Mouse (Mus musculus) stomach, postnatal 0 days (tissue): ENCODE results near the gene Inhbe.

Experiments
- CTCF ChIP-seq: IDR thresholded peaks from 2 replicates; pipeline ENCODE4 v1.5.1; 2016; ENCODE audit warnings: antibody characterized with exemption, low read depth, mild to moderate bottlenecking, moderate library complexity
- EP300 ChIP-seq: optimal IDR thresholded peaks from 2 replicates; pipeline ENCODE3; 2016; ENCODE audit warnings: antibody characterized with exemption

DNA sequence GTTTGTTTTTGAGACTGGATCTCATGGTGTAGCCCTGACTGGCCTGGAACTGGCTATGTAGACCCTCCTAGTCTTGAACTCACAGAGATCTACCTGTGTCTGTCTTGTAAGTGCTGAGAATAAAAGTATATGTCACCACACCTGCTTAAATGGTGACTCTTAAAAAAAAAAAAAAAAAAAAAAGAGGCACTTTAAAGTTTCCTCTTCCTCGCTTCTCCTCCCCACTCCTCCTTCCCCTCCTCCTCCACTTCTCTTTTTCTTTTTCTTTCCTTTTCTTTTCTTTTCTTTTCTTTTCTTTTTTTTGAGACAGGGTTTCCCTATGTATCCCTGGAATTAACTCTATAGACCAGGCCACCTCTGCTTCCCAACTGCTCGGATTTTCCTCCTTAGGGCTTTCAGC, 16.8 kb upstream of the Inhbe start:
- TF ChIP-seq EP300: no peak
- TF ChIP-seq CTCF: no peak
